Mouse (Mus musculus) A20 (cell line): ENCODE measurements around the gene Csk.
A peak's percentile ranks its signal among the peaks of the same experiment; 100 is the strongest.

ENCODE experiments used
- DNase-seq: peaks from one replicate; pipeline ENCODE4 v3.0.0-alpha.2; 2011; ENCODE audit warnings: low read depth, low spot score

Gene Csk

DNA sequence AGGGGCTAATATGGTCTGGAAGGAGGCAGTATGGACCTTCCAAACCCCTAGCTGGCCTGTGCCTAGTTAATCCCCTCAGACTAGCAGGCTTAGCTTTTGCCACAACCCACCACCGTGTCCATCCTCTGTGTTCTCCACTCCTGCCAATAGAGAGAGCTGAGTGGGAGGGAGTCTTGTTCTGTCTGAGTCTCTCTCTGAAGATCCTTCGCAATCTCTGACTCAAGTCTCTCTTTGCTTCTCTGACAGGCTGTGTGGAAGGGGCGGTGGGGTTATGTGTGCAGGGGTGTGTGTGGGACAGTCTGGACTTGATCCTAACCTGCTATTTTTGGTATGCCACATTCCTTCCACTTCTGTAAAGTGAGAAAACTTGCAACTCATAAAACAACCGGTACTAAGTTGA, 48.6 kb downstream of the Csk start:
- no peak for DNase-seq

DNA sequence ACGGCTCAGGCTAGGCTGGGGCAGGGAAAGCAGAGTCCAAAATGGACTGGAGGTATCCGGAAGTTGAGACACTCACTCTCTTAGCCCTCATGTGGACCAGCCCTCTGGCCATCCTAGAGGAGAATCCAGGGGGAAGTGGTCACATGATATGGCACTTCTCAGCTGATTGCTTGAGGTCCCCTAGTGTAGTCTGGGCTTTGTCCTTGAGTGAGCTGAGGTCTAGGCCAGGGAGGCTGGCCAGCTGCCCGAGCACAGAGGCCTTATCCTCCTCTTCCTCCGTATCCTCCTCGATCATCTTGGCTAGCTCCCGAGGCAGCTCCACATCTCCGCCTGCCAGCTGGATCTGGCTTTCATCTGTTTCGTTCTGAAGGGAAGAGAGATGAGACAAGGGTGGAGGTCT, 51.3 kb downstream of the Csk start:
- no peak for DNase-seq

DNA sequence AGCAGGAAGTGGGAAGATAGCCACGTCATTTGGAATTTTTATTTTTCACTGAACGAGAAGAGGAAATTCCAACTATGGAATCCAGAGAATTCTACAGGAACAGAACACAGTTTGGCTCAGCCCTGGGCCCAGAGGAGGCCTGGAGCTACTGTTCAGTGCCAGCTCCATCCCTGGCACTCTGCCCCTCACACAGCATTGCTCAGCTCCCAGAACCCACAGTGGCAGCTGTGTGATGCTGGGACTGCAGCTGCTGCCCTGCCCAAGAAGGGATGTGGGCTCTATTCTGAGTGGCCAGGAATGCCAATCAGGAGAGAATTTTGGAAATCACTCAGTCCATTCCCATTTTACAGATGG, 52.1 kb downstream of the Csk start:
- no peak for DNase-seq

DNA sequence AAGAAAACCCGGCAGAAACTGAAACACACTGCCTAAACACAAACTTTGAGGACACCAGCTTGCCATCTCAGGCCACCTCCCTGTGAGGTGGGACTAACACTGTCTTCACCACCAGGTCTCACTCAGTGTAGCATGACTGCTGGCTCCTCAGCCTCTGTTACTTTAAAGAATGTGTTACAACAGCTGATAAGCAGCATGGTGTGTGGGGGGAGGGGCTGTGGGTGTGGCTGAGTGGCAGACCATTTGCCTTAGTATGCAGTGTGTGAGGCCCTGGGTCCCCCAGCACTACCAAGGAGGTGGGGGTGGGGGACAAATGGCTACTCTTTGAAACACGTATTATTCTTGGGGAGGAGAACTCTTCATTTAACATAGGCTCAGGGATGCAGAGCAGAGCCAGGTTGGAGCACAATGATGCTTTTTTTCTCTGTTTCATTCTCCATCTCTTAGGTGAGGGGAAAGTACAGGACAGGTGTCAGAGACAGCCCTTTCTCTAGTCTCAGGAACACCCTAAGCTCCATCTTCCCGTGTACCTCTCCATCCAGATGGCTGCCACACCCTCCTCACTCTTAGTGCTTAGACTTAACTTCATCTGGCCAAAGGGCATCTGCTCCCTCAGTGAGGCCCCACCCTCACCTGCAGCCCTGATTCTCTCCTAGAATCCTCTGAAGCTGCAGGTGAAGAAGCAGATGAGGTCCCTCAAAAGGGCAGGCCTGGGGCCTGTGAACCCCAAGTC, 52.6 kb downstream of the Csk start:
- DNase-seq = no peak

DNA sequence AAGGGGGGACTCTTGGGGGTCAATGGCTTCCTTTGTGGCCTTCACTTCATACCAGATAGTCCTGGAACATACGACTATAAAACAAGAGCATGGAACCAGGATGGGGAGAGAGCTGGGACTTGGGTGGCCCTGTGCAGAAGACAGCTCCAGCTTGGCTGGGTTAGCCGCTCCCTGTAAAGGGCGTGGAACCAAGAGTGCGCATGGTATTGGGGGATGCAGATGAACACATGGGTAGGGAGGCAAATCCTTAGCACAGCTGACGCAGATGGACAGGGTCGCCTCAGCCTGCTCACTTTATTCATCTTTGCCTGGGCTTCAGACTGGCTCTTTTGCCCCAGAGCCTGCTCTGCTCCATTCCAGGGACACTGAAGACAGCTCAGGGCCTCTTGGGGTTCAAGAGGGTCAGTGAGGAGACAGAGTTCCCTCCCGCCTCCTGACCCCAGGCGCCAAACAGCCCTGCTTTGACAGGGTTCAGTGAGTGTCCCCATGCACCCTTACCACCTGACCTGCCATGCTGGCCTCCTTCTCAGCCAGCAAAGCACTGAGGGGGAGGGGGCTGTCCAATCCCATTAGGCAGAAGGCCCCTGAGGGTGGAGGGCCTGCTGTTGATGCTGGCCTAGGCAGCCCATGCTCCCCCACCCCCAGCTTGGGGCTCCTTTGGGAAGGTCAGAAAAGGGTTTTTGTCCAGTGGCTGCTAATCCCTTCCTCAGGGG, 54.4 kb downstream of the Csk start:
- DNase-seq = no peak

DNA sequence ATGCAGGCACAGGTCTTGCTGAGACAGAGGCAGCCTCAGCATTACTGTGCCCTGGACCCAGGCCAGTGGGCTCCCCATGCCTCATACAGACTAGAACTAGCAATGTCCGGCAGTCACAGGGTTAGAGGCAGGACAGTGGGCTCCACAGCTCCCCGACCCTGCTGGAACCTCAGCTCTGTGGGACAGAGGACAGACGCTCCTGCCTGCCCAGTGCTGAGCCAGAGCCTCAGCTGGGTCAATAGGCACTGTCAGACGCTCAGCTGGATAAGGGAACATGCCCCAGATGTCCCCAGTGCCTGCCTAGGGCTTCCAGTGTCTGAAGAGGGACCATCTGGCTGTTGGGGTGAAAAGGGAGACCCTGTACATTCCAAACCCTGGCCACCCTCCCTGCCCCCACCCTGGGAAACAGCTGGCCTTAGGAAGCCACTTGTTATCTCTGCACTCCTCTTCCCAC, 55.5 kb downstream of the Csk start:
- DNase-seq = no peak

DNA sequence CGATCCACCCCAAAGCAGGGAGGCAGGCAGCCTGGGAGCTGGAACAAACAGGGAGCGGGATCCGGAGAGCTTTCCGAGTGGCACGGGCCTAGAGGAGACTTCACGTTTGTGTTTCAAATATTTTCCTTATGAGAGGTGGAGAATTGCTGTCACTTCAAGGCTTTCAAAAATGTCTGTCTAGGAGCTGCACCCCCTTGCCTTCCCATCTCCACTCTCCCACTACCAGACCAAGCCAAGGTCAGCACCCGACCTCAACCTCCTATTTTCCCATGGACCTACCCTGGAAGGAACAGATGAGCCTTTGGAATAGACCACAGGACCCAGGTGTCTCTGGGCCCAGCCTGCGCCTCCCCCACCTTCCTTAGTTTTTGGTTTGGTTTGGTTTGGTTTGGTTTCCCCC, 56.2 kb downstream of the Csk start:
- no peak for DNase-seq

DNA sequence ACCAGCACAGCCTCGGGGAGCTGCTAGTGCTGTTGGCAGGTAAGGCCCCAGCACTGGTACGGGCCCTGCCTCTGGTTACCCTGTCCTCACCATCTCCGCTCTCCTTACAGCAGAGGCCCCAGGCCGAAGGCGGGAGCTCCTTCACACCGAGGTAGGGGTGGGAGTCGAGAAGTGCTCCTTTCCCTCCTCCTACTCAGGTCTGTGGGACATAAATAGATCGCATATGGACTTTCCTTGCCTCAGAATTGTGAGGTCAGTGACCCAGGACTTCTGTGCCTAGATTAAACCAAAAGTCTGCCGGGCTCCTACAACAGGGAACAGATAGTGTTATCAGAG, 59.3 kb downstream of the Csk start:
- no peak for DNase-seq

DNA sequence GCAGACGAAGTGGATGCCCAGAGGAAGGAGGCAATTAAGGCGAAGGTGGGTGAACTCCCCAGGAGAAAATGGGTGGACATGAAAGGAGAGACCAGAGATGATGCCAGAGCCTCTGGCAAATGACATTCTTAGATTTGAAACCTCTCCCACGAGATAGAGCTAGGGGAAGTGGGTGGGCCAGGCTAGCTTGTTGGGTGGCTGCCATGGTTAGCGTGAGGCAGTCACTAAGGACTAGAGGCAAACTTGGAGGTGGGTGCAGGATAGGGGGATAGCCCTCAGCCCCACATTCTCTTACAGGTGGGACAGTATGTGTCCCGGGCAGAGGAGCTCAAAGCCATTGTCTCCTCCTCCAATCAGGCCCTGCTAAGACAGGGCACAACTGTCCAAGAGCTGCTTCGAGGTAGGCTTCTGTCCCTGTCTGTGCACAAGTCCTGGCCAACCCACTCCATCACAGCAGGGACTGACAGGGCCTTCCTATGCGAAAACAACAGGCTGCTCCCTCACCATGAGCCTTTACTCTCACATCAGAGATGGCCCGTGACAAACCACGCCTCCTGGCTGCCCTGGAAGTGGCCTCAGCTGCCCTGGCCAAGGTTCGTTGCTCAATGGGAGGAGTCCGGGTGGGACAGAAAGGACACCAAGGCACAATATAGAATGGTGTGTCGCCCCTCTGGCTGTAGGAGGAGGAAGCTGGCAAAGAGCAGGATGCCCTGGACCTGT, 59.8 kb downstream of the Csk start:
- no peak for DNase-seq

DNA sequence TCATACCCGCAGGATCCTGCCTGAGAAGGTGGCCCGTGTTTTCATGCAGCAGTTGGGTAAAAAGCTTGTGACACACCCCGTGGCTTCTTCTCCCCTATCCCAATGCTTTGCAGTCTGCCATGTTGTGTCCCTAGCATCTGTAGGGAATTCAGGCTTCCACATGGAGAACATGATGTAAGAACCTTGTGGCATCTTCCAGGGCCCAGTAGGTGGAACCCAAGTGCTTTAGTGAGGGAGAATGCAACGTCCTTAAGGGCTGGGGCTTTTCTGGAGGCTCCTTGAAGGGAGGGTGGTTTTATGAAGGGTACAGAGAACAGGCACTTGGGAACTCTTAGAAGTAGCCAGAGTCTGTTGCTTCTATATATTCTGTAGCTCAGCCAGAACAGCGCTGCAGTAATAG, 62.7 kb downstream of the Csk start:
- peak; percentile 51 for DNase-seq

DNA sequence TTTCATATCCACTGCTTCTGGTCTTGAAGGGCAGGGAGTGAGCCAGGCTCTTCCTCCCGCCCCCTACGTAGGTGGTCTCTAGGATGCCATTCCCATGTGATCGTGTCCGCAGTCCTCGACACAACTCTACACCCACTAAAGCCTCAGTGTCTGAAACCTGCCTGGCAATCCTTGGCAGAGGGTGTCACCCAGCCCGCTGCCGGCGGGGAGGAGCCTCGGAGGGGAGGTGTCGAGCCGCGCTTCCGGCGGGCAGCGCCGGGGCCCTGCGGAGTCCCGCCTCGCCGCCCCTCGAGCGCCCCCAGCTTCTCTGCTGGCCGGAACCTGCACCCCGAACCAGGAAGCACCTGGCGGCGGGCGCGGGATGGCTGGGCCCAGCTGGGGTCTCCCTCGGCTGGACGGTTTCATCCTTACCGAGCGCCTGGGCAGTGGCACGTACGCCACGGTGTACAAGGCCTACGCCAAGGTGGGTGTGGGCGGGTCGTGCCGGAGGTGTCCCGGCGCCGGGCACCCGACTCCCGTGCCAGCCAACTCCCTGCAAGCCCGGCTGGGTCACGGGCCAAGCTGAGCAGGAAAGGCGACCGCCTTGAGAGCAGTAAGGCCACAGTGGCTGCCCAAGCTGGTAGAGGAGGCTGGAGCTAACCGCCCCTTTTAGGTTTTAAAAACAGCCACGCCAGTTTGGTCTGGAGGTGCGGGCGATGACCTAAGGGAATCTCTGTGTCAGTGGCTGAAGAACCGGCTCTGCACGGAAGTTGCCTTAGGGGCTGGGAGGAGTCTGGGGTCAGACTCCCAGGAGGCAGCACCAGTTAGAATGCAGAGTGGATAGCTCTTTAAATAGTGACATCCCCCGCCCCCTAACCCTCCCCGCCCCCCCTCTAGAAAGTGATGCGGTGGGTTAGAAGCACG, 64.0 kb downstream of the Csk start, which contains the start of gene Ulk3:
TSS of gene Ulk3 (plus strand) at position 229 of the 903 bp plus-strand sequence.
- DNase-seq = peak; percentile 94

DNA sequence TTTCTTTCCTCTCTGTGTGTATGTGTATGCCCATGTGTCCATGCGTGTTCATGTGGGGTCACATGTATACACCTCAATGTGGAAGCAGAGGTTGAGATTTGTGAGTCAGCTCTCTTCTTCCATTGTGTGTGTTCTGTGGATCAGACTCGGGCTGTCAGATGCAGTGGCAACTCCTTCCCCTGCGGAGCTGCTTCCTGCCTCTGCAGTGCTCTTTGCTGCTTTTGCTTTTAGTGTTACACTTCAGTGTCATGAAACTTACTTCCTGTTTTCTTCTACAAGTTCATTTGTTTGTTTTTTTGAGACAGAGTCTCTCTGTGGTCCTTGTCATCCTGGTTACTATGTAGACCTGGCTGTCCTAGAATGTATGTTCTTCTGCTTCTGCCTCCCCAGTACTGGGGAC, 68.4 kb downstream of the Csk start:
- DNase-seq = peak; percentile 62

DNA sequence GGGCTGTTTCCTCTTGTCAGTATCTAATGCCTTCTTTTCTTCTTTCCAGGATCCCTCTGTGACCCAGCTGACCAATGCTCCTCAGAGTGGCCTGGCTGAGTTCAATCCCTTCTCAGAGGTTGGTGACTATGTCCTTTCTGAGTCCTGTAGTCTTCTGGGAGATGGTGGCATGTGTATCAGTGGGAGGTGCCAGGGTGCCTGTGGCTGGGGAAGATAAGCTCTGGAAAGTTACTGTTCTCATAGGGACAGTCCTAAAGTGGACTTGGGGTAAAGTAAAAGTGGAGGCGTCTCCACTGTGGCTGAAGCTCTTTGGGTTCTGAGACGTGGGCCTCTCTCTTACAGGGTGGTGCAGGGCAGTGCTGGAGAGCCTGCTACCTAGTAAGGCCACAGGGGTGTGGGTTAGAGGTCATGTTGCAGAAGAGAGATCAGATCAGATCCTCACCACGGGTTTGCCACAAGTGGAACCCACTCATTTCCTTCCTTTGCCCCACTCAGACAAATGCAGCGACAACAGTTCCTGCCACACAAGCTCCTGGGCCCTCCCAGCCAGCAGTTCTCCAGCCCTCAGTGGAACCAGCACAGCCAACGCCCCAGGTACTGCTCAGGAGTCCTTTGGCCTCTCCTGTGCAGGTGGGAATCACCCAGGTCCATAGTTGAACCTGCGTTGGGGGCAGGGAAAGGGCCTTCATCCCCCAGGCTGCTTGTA, 76.1 kb downstream of the Csk start:
- DNase-seq = no peak
